Mouse (Mus musculus) liver, embryonic 16.5 days (tissue): ENCODE results near the gene Ubl7. TPM values are rescaled to one million over a fixed set of nuclear protein-coding genes. Genes with fewer than 3 reads are reported as not detected.
"Not testable (repeated sequence)": the region's sequence is repeated elsewhere in the genome, so short reads cannot be mapped to it uniquely, and the experiment has no call there.

Source experiments
- ATAC-seq: fragments of 200-750 bp; cut with Nextera tagmentation; 2 replicates; pipeline ENCODE4 v1.8.0; 2017; ENCODE audit warnings: low read depth, mild to moderate bottlenecking, moderate number of reproducible peaks, moderate library complexity
- H3K27ac ChIP-seq: fragments of 300-500 bp; sonication (generic); 2 replicates; pipeline ENCODE4 v1.5.1; 2014; ENCODE audit warnings: mild to moderate bottlenecking, low read length
- H3K27me3 ChIP-seq: fragments of 300-500 bp; sonication (generic); 2 replicates; pipeline ENCODE4 v1.6.1; 2014; ENCODE audit warnings: low read depth, low read length, mixed read lengths; ENCODE audit not compliant: control insufficient read depth, insufficient read depth
- H3K36me3 ChIP-seq: fragments of 300-500 bp; sonication (generic); 2 replicates; pipeline ENCODE4 v1.6.1; 2014; ENCODE audit warnings: mild to moderate bottlenecking; ENCODE audit not compliant: control insufficient read depth, insufficient read depth
- H3K4me1 ChIP-seq: fragments of 300-500 bp; sonication (generic); 2 replicates; pipeline ENCODE4 v1.6.1; 2014; ENCODE audit warnings: low read depth, low read length, mixed read lengths; ENCODE audit not compliant: control insufficient read depth
- H3K4me2 ChIP-seq: fragments of 300-500 bp; sonication (generic); 2 replicates; pipeline ENCODE4 v1.6.1; 2014; ENCODE audit warnings: low read depth, low read length, mixed read lengths
- H3K4me3 ChIP-seq: fragments of 300-500 bp; sonication (generic); 2 replicates; pipeline ENCODE4 v1.5.1; 2014; ENCODE audit warnings: low read depth, mild to moderate bottlenecking, low read length
- H3K9ac ChIP-seq: fragments of 300-500 bp; sonication (generic); 2 replicates; pipeline ENCODE4 v1.6.1; 2014; ENCODE audit warnings: low read depth, low read length
- H3K9me3 ChIP-seq: fragments of 300-500 bp; sonication (generic); replicated peaks from 2 replicates; pipeline ENCODE4 v1.6.1; 2016; ENCODE audit warnings: low read length; ENCODE audit not compliant: control insufficient read depth
- WGBS: fragments of 180-500 bp; shearing (Covaris S2); extraction: QIAGEN DNeasy Blood & Tissue Kit; methylation state at CpG from one replicate; pipeline ENCODE4 v1.1.7; 2014; ENCODE audit not compliant: insufficient replicate concordance; 5-methylcytosine and 5-hydroxymethylcytosine counted together
- polyA plus RNA-seq: library from polyadenylated mRNA; unstranded; fragments of >200 nt; fragmentation: Nextera tagmentation; extraction: Ambion mirVana; gene quantifications from 2 replicates; pipeline ENCODE4 v1.2.1, GENCODE M21; 2015

Gene Ubl7
- polyA plus RNA-seq, 1 experiment from 2014 or later, result 50.5 TPM

- Histone ChIP-seq H3K9ac (no peak overlapping the region), H3K9me3 (no peaks in the 10 kb centered on the region), H3K4me2 (no peak overlapping the region), H3K4me3 (no peak overlapping the region), H3K36me3 (no peaks in the 10 kb centered on the region), H3K4me1 (no peaks in the 10 kb centered on the region), H3K27ac (no peak overlapping the region), H3K27me3 (no peaks in the 10 kb centered on the region)
- WGBS, result 49% methylated on average over 3 of the region's 3 CpGs
- no peak for ATAC-seq
Measured at GRCm38 (mm10) chr9:57874994-57875393, 35.8 kb upstream of the Ubl7 start.

GRCm38 (mm10) chr9:57879213-57879612 is 31.6 kb upstream of the Ubl7 start:
- Histone ChIP-seq H3K9me3 (no peaks in the 10 kb centered on the region), H3K27ac (no peak overlapping the region), H3K27me3 (no peaks in the 10 kb centered on the region), H3K4me3 (no peak overlapping the region), H3K4me1 (no peaks in the 10 kb centered on the region), H3K9ac (no peak overlapping the region), H3K36me3 (no peaks in the 10 kb centered on the region), H3K4me2 (no peak overlapping the region)
- ATAC-seq, result no peak
- WGBS, result 21% methylated on average over 3 of the region's 3 CpGs

- H3K27me3 ChIP-seq, result no peaks in the 10 kb centered on the region
- no peak overlapping the region for H3K4me3 ChIP-seq
- no peak overlapping the region for H3K9ac ChIP-seq
- WGBS, result 38% methylated on average over 4 of the region's 4 CpGs
- no peaks in the 10 kb centered on the region for H3K36me3 ChIP-seq
- H3K4me2 ChIP-seq, result no peak overlapping the region
- H3K27ac ChIP-seq, result no peak overlapping the region
- no peak for ATAC-seq
- no peaks in the 10 kb centered on the region for H3K9me3 ChIP-seq
- H3K4me1 ChIP-seq, result no peaks in the 10 kb centered on the region
Measured at GRCm38 (mm10) chr9:57880278-57880677, 30.5 kb upstream of the Ubl7 start.

- not testable (repeated sequence) for ATAC-seq, H3K4me2 ChIP-seq, H3K9me3 ChIP-seq, H3K4me1 ChIP-seq, H3K27ac ChIP-seq, H3K27me3 ChIP-seq, H3K4me3 ChIP-seq, H3K36me3 ChIP-seq, H3K9ac ChIP-seq
- 60% methylated on average over 2 of the region's 2 CpGs for WGBS
Measured at GRCm38 (mm10) chr9:57881781-57882180, 29.0 kb upstream of the Ubl7 start.

- H3K27ac ChIP-seq, result no peak overlapping the region
- 45% methylated on average over 1 of the region's 1 CpGs for WGBS
Measured at GRCm38 (mm10) chr9:57883413-57883812, 27.4 kb upstream of the Ubl7 start.

GRCm38 (mm10) chr9:57888119-57888518 is 22.7 kb upstream of the Ubl7 start:
- H3K9ac ChIP-seq, result no peak overlapping the region
- H3K4me1 ChIP-seq, result no peaks in the 10 kb centered on the region
- H3K9me3 ChIP-seq, result no peaks in the 10 kb centered on the region
- peak overlapping the region; percentile 9; the same call in 1 of the 2 replicates for H3K4me2 ChIP-seq
- no peaks in the 10 kb centered on the region for H3K36me3 ChIP-seq
- WGBS, result 26% methylated on average over 6 of the region's 6 CpGs
- no peaks in the 10 kb centered on the region for H3K27me3 ChIP-seq
- no peak overlapping the region for H3K27ac ChIP-seq
- ATAC-seq, result peak; percentile 76
- no peak overlapping the region for H3K4me3 ChIP-seq

More at GRCm38 (mm10) chr9:57883413-57883812, 27.4 kb upstream of the Ubl7 start:
- Histone ChIP-seq H3K9ac (no peak overlapping the region), H3K4me3 (no peak overlapping the region), H3K4me1 (no peaks in the 10 kb centered on the region), H3K36me3 (no peaks in the 10 kb centered on the region), H3K4me2 (no peak overlapping the region), H3K9me3 (no peaks in the 10 kb centered on the region), H3K27me3 (no peaks in the 10 kb centered on the region)
- ATAC-seq, result no peak

- no peak overlapping the region for H3K9ac ChIP-seq
- WGBS, result 31% methylated on average over 10 of the region's 10 CpGs
- no peaks in the 10 kb centered on the region for H3K9me3 ChIP-seq
- H3K4me1 ChIP-seq, result no peaks in the 10 kb centered on the region; the same call in 1 of the 2 replicates
- no peaks in the 10 kb centered on the region for H3K36me3 ChIP-seq
- no peak overlapping the region for H3K27ac ChIP-seq
- H3K4me2 ChIP-seq, result no peak overlapping the region
- ATAC-seq, result no peak
- H3K4me3 ChIP-seq, result no peak overlapping the region
- H3K27me3 ChIP-seq, result no peaks in the 10 kb centered on the region; the same call in 1 of the 2 replicates
Measured at GRCm38 (mm10) chr9:57900478-57900877, 10.3 kb upstream of the Ubl7 start.

- H3K27me3 ChIP-seq, result no peaks in the 10 kb centered on the region; the same call in 1 of the 2 replicates
- no peak overlapping the region for H3K9ac ChIP-seq
- H3K27ac ChIP-seq, result no peak overlapping the region
- H3K4me1 ChIP-seq, result no peaks in the 10 kb centered on the region; the same call in 1 of the 2 replicates
- H3K36me3 ChIP-seq, result no peaks in the 10 kb centered on the region
- H3K4me3 ChIP-seq, result no peak overlapping the region
- H3K4me2 ChIP-seq, result no peak overlapping the region
- 45% methylated on average over 9 of the region's 9 CpGs for WGBS
- no peak for ATAC-seq
- H3K9me3 ChIP-seq, result no peaks in the 10 kb centered on the region
Measured at GRCm38 (mm10) chr9:57901197-57901596, 9.6 kb upstream of the Ubl7 start.

- no peak overlapping the region for H3K9ac ChIP-seq
- 69% methylated on average over 3 of the region's 3 CpGs for WGBS
- no peaks in the 10 kb centered on the region; the same call in 1 of the 2 replicates for H3K4me1 ChIP-seq
- H3K4me3 ChIP-seq, result no peak overlapping the region
- no peak overlapping the region for H3K4me2 ChIP-seq
- no peaks in the 10 kb centered on the region; the same call in 1 of the 2 replicates for H3K27me3 ChIP-seq
- no peaks in the 10 kb centered on the region for H3K36me3 ChIP-seq
- H3K9me3 ChIP-seq, result no peaks in the 10 kb centered on the region
- no peak overlapping the region for H3K27ac ChIP-seq
- ATAC-seq, result no peak
Measured at GRCm38 (mm10) chr9:57901601-57902000, 9.2 kb upstream of the Ubl7 start.
